Mouse (Mus musculus) kidney, postnatal 36 days (tissue): ENCODE measurements around the gene Pold2.

Experiments used
- DNase-seq, 2 experiments: peaks; one replicate each; pipeline ENCODE4 v3.0.0; 2021 to 2022; ENCODE audit warnings: mixed read lengths in 2 of 2

Pold2 gene

GRCm38 (mm10) chr11:5856479-5857130 lies 21.5 kb downstream of the Pold2 start:
- DNase-seq = no peak

DNA sequence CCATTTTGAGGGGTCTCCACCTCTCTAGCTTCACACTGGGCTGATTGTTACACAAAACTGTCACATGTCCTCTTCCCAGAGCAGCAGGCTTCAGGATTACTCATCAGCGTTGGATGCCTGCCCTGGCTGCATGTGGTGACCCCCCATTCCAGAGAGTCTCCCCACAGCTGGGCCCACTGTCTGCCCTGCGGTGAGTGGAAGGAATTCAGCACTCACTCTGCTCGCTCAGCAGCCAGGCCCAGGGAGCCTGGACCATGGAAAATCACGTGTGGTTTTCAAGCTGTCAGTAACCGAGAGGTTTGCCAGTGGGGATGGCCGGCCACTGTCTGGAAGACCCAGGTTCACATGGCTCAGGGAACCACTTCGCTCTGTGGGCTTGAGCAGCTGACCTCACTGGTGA lies 22.2 kb downstream of the Pold2 start:
- DNase-seq = peak; percentile 42 to 52

GRCm38 (mm10) chr11:5855481-5855880 lies 22.6 kb downstream of the Pold2 start:
- no peak for DNase-seq

DNA sequence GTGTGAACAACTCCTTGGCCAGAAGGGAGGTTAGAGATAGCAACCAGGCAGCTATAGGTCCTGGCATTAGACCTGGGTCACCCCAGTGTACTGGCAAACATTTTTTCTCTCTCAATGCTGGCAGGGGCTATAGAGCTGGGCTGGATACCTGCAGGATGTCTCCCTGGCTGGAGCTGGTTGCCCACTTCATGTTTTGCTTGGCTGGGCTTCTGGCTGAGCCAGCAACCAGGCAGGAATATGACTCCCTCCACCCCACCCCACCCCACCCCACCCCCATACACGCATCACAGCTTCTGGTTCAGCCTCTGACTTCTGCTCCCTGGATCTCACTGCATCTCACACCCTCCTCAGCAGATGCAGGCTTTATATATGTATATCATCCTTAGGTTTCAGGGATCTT lies 25.8 kb downstream of the Pold2 start:
- DNase-seq = peak in 1 of 2 experiments; percentile 35

- no peak for DNase-seq
These were observed 26.9 kb downstream of the Pold2 start for GRCm38 (mm10) chr11:5851021-5851736.

- DNase-seq = no peak
These were observed 27.6 kb downstream of the Pold2 start for GRCm38 (mm10) chr11:5850452-5850851.

DNA sequence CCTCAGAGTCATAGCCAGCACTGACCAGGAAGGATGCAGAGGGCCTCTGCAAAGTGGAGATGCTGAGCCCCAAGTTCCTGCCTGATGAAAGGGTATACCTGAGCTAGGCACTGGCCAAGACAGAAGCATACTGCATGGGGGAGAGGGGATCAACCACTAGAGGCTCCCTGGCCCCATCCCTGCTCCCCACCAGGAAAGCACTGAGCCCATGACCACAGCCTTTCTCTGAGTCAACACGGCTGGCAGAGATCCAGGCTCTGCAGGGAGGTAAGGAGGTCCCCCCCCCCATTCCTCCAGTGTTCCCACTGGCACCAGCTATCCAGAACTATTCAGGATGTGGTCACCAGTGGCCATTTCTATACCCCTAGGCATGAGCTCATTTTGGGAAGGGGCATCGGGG lies 28.8 kb downstream of the Pold2 start:
- no peak for DNase-seq

- no peak for DNase-seq
These were observed 29.4 kb downstream of the Pold2 start for GRCm38 (mm10) chr11:5848741-5849140.

DNA sequence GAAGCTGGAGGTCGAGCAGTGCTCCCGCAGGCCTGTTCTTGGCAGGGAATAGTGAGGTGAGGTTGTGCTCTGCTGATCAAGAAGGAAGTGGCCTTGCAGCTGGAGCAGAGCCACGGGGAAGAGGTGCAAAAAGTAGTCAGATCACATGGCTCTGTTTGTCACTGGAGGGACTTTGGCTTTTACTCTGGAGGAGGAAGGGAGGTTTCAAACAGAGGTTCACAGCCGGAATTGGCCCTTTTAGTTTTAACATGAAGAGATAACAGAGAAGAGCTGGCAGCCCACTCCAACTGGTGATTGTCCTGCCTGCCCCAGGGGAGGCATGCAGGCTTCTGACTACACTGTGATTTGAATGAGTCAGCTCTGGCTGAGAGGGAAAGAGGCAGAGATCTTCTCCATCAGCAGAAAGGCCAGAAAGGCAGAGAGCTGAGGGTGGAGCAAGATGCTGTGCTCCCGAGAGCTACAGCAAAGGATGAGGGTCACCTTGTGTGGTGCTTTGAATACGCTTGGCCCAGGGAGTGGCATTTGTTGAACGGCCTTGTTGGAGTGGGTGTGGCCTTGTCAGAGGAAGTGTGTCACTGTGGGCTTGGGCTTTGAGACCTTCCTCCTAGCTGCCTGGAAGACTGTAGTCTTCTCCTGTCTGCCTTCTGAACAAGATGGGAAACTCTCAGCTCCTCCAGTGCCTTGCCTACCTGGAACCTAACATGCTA lies 31.3 kb downstream of the Pold2 start:
- DNase-seq = peak; percentile 90 to 93

DNA sequence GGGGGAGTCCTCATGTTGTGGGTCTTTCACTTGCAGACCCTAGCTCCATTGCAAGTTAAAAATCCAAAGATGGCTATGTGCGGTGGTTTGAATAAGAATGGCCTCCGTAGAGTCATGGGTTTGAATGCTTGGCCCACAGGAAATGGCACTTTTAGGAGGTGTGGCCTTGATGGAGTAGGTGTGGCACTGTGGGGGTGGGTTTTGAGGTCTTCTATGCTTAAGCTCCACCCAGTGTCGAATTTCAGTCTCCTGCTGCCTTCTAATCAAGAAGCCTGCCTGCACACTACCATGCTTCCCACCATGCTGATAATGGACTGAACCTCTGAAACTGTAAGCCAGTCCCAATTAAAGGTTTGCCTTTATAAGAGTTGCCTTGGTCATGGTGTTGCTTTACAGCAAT lies 35.0 kb downstream of the Pold2 start:
- DNase-seq = no peak

- DNase-seq = no peak
These were observed 36.3 kb downstream of the Pold2 start for GRCm38 (mm10) chr11:5841751-5842150.

GRCm38 (mm10) chr11:5840346-5840745 lies 37.7 kb downstream of the Pold2 start:
- DNase-seq = no peak

- DNase-seq = peak; percentile 96 to 97
These were observed 40.5 kb downstream of the Pold2 start, which contains the start of gene Polm for GRCm38 (mm10) chr11:5837251-5838246. Gene Polm, minus strand, starts transcription at chr11:5838016.

- DNase-seq = peak; percentile 37 to 50
These were observed 42.0 kb downstream of the Pold2 start for GRCm38 (mm10) chr11:5836126-5836525.

DNA sequence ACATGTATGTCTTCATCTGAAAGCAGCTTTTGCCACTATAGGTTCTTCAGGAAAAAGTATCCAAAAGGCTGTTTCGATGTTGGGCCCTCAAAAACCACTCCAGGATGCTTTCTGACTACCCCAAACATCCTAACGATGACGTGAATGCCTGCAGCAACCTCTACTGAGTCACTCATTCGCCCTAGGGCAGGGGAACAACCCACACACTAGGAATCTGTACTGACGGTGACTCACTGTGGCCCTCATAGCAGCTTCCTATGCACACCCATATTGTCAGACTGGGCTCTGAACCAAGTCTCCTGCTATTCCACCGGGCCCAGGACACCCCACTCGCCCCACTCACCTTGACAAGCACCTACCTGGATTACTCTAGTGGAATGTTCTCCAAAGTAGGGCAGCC lies 43.0 kb downstream of the Pold2 start:
- DNase-seq = no peak

DNA sequence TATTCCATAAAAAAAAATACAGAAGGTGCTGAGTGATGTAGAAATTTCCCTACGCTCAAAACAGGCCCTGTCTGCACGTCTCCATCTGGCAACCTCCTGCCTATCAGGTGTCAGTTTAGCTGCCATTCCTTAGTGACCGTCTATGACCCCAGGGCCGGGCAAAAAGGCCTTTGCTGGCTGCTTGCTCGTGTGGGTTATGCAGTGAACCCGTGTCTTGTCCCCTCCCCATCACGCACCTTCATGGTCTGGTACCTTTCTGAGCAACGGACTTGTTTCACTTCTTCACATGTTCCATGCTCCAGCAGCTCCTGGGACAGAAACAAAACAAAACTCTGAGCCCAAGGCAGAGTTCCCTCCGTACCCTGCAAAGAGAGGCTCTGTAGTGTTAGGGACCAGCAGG lies 43.6 kb downstream of the Pold2 start:
- DNase-seq = peak in 1 of 2 experiments; percentile 15

GRCm38 (mm10) chr11:5829327-5829726 lies 48.8 kb downstream of the Pold2 start:
- peak in 1 of 2 experiments; percentile 32 for DNase-seq

DNA sequence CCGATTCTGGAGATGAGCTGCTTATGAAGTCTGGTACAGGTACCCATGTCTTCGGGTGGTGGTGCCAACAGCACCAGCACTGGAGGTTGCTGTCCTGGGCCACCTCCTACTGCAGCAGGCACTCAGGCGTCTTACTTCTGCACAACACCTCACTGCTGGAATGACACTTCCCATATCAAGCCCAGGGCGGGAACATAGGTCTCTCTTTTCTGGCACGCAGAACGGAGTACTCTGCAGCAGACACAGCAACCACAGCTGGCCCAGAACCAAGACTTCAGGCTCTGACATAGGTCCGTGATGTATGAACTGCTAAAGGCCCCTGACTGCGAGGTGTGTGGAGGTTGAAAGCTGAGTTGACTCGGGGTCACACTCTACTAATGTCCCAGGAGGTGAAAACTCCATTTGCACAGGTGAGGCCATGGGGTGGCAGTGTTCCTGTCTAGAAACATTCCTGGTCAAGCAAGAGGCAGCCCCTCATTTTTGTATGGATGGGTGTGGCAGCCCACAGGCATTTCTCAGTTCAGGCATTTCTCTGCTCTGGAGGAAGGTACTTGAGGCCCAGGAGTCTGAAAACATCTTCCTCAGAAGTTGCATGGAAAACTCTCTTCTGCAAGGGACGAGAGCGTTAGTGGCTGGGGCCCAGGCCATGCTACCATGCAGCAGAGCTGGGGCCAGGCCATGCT lies 49.4 kb downstream of the Pold2 start:
- DNase-seq = no peak

- no peak for DNase-seq
These were observed 50.2 kb downstream of the Pold2 start for GRCm38 (mm10) chr11:5827931-5828330.

DNA sequence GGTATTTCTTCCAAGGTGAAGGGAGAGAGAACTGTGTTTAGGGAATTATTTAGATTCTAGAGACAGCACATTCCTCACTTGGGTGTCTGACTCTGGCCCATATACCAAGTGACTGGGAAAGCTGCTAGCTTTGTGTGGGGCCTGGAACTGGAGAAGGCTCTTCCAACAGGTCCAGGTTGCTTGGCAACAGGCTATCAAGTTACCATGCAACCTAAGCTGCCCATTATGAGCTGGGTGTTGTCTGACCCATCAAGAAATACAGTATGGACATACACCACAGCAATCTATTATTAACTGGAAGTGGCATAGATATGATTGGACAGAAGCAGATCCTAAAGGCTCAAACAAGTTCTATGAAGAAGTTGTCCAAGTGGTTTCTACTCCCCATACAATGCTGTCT lies 52.7 kb downstream of the Pold2 start:
- DNase-seq = no peak
